Mouse (Mus musculus) heart, postnatal 14 days (tissue): ENCODE measurements around the gene Klhl31. TPM values are rescaled to one million over a fixed set of nuclear protein-coding genes. Genes with fewer than 3 reads are reported as not detected.

ENCODE experiments used
- DNase-seq, 2 experiments: peaks; one replicate each; pipeline ENCODE4 v3.0.0; 2021 to 2022
- intact Hi-C: fragments of 180-260 bp; cut with DNase I; formaldehyde crosslinking; loops from one replicate; pipeline ENCODE4 v1.15.1; 2025
- total RNA-seq, 2 experiments: library from RNA; stranded (reverse); gene quantifications; 2 replicates each; pipeline ENCODE4 v1.2.3; 2021

Gene Klhl31
- total RNA-seq, 2 experiments from 2014 or later = 123 to 134 TPM

- intact Hi-C loops = loop anchor here (5.0 kb wide), 1 partner anchor 71 kb away; no protein-coding TSS in a partner anchor
- peak in 1 of 2 experiments; percentile 44 for DNase-seq
Measured at GRCm38 (mm10) chr9:77685825-77686500, 49.7 kb downstream of the Klhl31 start.

GRCm38 (mm10) chr9:77692707-77693106, 56.4 kb downstream of the Klhl31 start:
- no peak for DNase-seq
- intact Hi-C loops = no loop called here

DNA sequence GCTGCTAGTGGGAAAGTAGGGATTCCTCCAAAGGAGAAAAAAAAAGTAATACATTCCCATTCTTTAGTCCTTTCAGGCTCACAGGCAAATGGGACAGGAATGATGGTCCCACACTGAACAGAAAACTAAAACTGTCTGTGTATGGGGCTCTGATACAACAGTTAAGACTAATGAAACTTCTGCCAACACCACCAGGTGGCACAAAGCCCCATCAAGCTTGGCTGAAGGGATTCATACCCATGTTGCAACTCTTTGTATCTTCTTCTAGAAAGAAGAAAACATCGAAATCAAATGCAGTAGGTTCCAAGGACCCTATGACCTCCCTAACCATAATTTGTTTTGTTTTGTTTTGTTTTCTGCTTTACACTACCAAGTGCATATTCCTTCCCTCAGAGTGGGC, 57.1 kb downstream of the Klhl31 start:
- DNase-seq = no peak
- intact Hi-C loops = no loop called here

DNA sequence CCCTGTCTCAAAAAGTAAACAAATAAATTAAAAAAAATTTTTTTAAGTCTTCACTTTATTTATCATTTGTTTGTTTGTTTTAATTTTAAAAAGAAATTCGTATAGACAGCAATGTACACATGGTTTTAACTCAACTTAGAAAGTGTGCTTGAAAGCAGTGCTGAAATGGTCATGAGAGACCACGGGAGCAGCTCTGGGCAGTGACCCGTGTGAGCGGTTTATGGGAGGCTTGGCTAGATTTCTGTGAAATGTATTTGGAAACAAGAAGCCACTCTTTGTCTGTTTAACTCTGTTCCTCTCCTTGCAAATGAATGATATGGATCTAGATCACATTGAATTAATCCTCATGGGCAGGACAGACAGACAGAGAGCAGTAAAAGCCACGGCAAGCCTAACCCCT, 59.3 kb downstream of the Klhl31 start:
- DNase-seq = no peak
- intact Hi-C loops = no loop called here

GRCm38 (mm10) chr9:77703476-77703875, 67.2 kb downstream of the Klhl31 start:
- intact Hi-C loops = no loop called here
- no peak for DNase-seq

GRCm38 (mm10) chr9:77704108-77704507, 67.8 kb downstream of the Klhl31 start:
- intact Hi-C loops = no loop called here
- DNase-seq = no peak

- intact Hi-C loops = no loop called here
- no peak for DNase-seq
Measured at GRCm38 (mm10) chr9:77706515-77706914, 70.2 kb downstream of the Klhl31 start.

GRCm38 (mm10) chr9:77707433-77708139, 71.3 kb downstream of the Klhl31 start:
- intact Hi-C loops = no loop called here
- DNase-seq = no peak

- no peak for DNase-seq
- intact Hi-C loops = no loop called here
Measured at GRCm38 (mm10) chr9:77708950-77709349, 72.7 kb downstream of the Klhl31 start.

Other genes starting within 250 kb of the Klhl31 start
- gene Lrrc1, start 91.6 kb upstream of the Klhl31 start, total RNA-seq = 10 to 100 TPM; 18.7 to 19.9 TPM
- gene Gclc, start 118.0 kb downstream of the Klhl31 start, total RNA-seq = 10 to 100 TPM in 1 of 2 experiments, 1 to 10 TPM in 1; 9.7 to 11.6 TPM